Mouse (Mus musculus) midbrain, embryonic 10.5 days (tissue): ENCODE results near the gene Exosc2. TPM values are rescaled to one million over a fixed set of nuclear protein-coding genes. Genes with fewer than 3 reads are reported as not detected.
A peak's percentile ranks its signal among the peaks of the same experiment; 100 is the strongest.
"Not testable (repeated sequence)": the region's sequence is repeated elsewhere in the genome, so short reads cannot be mapped to it uniquely, and the experiment has no call there.

Source experiments
- DNase-seq: peaks from one replicate; pipeline ENCODE4 v3.0.0-alpha.2; 2017; ENCODE audit warnings: low spot score
- H3K27ac ChIP-seq: fragments of 300-500 bp; sonication (generic); replicated peaks from 2 replicates; pipeline ENCODE4 v1.5.1; 2016; ENCODE audit warnings: mild to moderate bottlenecking
- H3K27me3 ChIP-seq: fragments of 300-500 bp; sonication (generic); 2 replicates; pipeline ENCODE4 v1.6.1; 2016; ENCODE audit warnings: low read depth, mild to moderate bottlenecking; ENCODE audit not compliant: poor library complexity, severe bottlenecking
- H3K36me3 ChIP-seq: fragments of 300-500 bp; sonication (generic); 2 replicates; pipeline ENCODE4 v1.6.1; 2016; ENCODE audit warnings: mild to moderate bottlenecking, moderate library complexity
- H3K4me1 ChIP-seq: fragments of 300-500 bp; sonication (generic); 2 replicates; pipeline ENCODE4 v1.6.1; 2016
- H3K4me3 ChIP-seq: fragments of 300-500 bp; sonication (generic); 2 replicates; pipeline ENCODE4 v1.5.1; 2016; ENCODE audit warnings: mild to moderate bottlenecking, moderate library complexity
- H3K9me3 ChIP-seq: fragments of 300-500 bp; sonication (generic); replicated peaks from 2 replicates; pipeline ENCODE4 v1.6.1; 2016; ENCODE audit warnings: mild to moderate bottlenecking
- WGBS: fragments of 180-500 bp; shearing (Covaris S2); methylation state at CpG from one replicate; pipeline ENCODE4 v1.1.7; 2016; 5-methylcytosine and 5-hydroxymethylcytosine counted together
- polyA plus RNA-seq: library from polyadenylated mRNA; unstranded; fragments of >200 nt; fragmentation: Nextera tagmentation; extraction: Ambion mirVana; gene quantifications from 2 replicates; pipeline ENCODE4 v1.2.1, GENCODE M21; 2016

Gene Exosc2
- polyA plus RNA-seq, 1 experiment from 2014 or later: 106 TPM

DNA sequence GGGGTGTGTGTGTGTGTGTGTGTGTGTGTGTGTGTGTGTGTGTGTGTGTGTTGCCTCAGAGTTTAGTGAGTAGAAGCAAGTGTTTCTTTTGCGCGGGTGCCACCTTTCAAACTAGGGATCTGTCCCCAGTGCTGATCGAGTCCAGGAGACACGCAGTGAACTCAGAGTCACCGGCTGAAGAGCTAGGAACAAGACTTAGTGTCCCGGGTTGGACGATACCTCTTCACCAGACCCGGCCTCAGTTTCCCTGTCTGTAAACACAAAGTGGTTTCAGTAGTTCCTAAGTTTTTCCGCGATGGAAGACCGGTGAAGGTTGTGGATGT lies 29.0 kb upstream of the Exosc2 start:
- H3K4me3 ChIP-seq: peak overlapping the region; percentile 53
- no peaks in the 10 kb centered on the region for H3K9me3 ChIP-seq
- DNase-seq: no peak
- H3K4me1 ChIP-seq: peaks cover 74% of the 10 kb centered on the region
- H3K27ac ChIP-seq: no peak overlapping the region
- peaks cover 26% of the 10 kb centered on the region; the same call in 1 of the 2 replicates for H3K36me3 ChIP-seq
- under 1% methylated on average over 11 of the region's 11 CpGs for WGBS
- H3K27me3 ChIP-seq: peaks cover 100% of the 10 kb centered on the region

GRCm38 (mm10) chr2:31641929-31642328 lies 28.6 kb upstream of the Exosc2 start:
- H3K4me3 ChIP-seq: peak overlapping the region; percentile 53
- peaks cover 26% of the 10 kb centered on the region; the same call in 1 of the 2 replicates for H3K36me3 ChIP-seq
- peaks cover 70% of the 10 kb centered on the region for H3K4me1 ChIP-seq
- 1% methylated on average over 18 of the region's 18 CpGs for WGBS
- no peaks in the 10 kb centered on the region for H3K9me3 ChIP-seq
- H3K27ac ChIP-seq: no peak overlapping the region
- DNase-seq: peak; percentile 26
- peaks cover 100% of the 10 kb centered on the region for H3K27me3 ChIP-seq

DNA sequence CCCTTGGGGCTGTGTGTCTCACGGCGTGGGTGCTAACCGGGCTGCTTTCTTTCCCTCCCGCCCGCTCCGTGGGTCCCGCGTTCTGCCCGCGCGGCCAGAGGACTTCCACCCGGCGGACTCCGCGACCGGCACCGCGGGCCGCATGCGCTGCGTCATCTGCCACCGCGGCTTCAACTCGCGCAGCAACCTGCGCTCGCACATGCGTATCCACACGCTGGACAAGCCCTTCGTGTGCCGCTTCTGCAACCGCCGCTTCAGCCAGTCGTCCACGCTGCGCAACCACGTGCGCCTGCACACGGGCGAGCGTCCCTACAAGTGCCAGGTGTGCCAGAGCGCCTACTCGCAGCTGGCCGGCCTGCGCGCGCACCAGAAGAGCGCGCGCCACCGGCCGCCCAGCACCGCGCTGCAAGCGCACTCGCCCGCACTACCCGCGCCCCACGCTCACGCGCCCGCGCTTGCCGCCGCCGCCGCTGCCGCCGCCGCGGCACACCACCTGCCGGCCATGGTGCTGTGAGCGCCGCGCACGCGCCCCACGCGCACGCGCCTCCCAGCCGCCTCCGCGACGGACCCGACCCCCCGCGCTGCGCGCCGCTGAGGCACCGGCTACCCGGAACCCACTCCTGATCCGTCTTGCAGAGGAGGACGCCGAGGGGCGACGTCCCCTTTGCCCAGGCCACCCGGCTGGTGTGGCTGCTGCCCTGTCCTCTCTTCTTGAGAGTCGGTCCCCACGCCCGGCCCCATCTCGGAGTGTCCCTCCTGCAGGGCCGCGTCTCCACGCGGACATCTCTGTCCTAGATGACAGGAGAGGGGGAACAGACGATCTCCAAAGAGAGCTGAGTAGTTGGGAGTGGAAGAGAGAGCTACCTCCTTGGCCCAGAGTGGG lies 16.3 kb upstream of the Exosc2 start:
- Histone ChIP-seq H3K4me1 (peaks cover 14% of the 10 kb centered on the region), H3K27ac (0 out of 2 replicates have a peak overlapping the region, but pooled peaks have one; percentile 24), H3K9me3 (peaks cover 7% of the 10 kb centered on the region), H3K27me3 (peaks cover 100% of the 10 kb centered on the region), H3K4me3 (peak overlapping the region; percentile 56), H3K36me3 (peaks cover 20% of the 10 kb centered on the region; the same call in 1 of the 2 replicates)
- peak; percentile 54 for DNase-seq
- 3% methylated on average over 109 of the region's 109 CpGs for WGBS

DNA sequence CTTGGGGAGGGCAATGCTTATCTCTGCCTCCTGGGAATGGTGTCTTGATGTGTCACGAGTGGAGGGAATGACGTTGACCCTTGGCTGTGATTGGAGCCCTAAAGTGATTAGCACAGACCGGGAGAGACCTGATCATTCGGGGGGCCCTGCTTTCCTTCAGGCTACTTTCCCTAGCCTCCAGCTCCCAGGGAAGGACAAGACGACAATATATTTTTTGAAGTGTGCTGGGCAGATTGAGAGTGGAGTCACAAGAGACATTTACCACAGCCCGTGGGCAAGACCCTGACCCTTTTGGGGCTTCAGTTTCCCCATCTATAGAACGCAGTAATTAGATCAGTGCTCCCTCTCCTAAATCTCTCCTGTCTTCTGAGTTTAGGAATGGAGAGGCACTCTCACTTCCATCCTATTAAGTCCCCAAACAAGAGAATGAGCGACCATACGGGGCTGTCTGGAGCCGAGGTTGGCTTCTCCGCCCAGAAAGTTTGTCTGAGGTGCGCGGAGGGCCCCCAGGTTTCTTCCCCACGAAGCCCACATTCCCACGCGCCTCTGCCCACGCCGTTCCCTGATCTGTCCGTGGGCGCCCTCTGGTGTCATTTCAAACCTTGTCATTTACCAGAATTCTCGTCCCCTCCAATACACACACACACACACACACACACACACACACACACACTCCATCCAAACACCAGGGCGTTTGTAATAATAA lies 15.5 kb upstream of the Exosc2 start:
- Histone ChIP-seq H3K4me3 (peak overlapping the region; percentile 56), H3K36me3 (peaks cover 13% of the 10 kb centered on the region; the same call in 1 of the 2 replicates), H3K9me3 (peaks cover 10% of the 10 kb centered on the region), H3K27me3 (peaks cover 100% of the 10 kb centered on the region), H3K4me1 (peaks cover 14% of the 10 kb centered on the region), H3K27ac (no peak overlapping the region)
- DNase-seq: peak; percentile 46
- WGBS: 5% methylated on average over 22 of the region's 22 CpGs

DNA sequence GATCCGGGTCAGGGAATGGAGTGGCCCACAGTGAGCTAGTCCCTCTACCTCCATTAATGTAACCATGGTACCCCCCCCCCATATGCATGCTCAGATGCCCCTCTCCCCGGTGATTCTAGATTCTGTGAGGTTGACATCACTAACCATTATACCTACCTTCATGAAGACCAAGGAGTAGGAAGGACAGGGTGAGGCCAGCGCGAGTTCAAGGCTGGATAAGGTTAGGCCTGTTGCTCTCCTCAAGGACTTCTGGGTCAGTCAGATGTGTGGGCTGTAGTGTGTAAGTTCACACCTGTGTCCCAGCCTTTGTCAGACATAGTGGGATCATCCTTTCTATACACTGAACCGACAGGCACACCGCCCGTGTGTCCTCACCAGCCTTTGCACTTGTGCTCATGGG lies 14.1 kb upstream of the Exosc2 start:
- H3K4me1 ChIP-seq: peaks cover 14% of the 10 kb centered on the region
- peaks cover 98% of the 10 kb centered on the region for H3K27me3 ChIP-seq
- H3K9me3 ChIP-seq: peaks cover 10% of the 10 kb centered on the region
- no peak overlapping the region for H3K27ac ChIP-seq
- peaks cover 6% of the 10 kb centered on the region; the same call in 1 of the 2 replicates for H3K36me3 ChIP-seq
- DNase-seq: no peak
- no peak overlapping the region for H3K4me3 ChIP-seq
- 89% methylated on average over 7 of the region's 7 CpGs for WGBS

- Histone ChIP-seq H3K4me3 (no peak overlapping the region), H3K4me1 (no peaks in the 10 kb centered on the region), H3K27ac (no peak overlapping the region), H3K9me3 (peaks cover 10% of the 10 kb centered on the region), H3K36me3 (no peaks in the 10 kb centered on the region), H3K27me3 (peaks cover 86% of the 10 kb centered on the region)
- no peak for DNase-seq
- WGBS: 72% methylated on average over 8 of the region's 8 CpGs
Observed at GRCm38 (mm10) chr2:31662939-31663803, 7.3 kb upstream of the Exosc2 start.

- Histone ChIP-seq H3K36me3 (no peaks in the 10 kb centered on the region), H3K27ac (no peak overlapping the region), H3K9me3 (peaks cover 7% of the 10 kb centered on the region), H3K4me3 (no peak overlapping the region), H3K27me3 (peaks cover 80% of the 10 kb centered on the region), H3K4me1 (no peaks in the 10 kb centered on the region)
- no peak for DNase-seq
- WGBS: 89% methylated on average over 1 of the region's 1 CpGs
Observed at GRCm38 (mm10) chr2:31663804-31664180, 6.7 kb upstream of the Exosc2 start.

- H3K9me3 ChIP-seq: no peaks in the 10 kb centered on the region
- no peak overlapping the region for H3K4me3 ChIP-seq
- H3K36me3 ChIP-seq: peaks cover 4% of the 10 kb centered on the region
- peaks cover 13% of the 10 kb centered on the region for H3K4me1 ChIP-seq
- H3K27me3 ChIP-seq: peaks cover 53% of the 10 kb centered on the region
- no peak overlapping the region for H3K27ac ChIP-seq
- WGBS: 20% methylated on average over 4 of the region's 4 CpGs
- peak; percentile 63 for DNase-seq
Observed at GRCm38 (mm10) chr2:31667332-31667731, 3.2 kb upstream of the Exosc2 start.

DNA sequence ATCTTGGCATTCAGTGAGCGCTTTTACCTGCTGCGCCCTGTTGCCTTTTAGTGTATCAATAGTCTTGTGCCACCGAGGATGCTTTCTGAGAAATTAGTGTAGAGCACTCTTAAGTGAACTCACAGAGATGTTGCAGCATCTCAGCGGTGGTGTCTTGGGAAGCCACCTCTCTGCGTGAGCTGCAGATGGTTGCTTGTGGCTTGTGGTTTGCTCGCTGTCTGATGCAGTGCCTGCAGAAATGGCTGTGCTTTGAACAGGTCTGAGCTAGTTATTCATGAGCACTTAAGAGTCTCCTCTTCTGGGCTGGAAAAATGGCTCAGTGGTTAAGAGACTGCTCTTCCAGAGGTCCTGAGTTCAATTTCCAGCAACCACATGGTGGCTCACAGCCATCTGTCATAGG lies 8.1 kb downstream of the Exosc2 start:
- Histone ChIP-seq H3K27me3 (no peaks in the 10 kb centered on the region), H3K9me3 (no peaks in the 10 kb centered on the region), H3K36me3 (peaks cover 87% of the 10 kb centered on the region), H3K27ac (no peak overlapping the region), H3K4me3 (no peak overlapping the region), H3K4me1 (peaks cover under 1% of the 10 kb centered on the region; the same call in 1 of the 2 replicates)
- 95% methylated on average over 6 of the region's 6 CpGs for WGBS
- no peak for DNase-seq

DNA sequence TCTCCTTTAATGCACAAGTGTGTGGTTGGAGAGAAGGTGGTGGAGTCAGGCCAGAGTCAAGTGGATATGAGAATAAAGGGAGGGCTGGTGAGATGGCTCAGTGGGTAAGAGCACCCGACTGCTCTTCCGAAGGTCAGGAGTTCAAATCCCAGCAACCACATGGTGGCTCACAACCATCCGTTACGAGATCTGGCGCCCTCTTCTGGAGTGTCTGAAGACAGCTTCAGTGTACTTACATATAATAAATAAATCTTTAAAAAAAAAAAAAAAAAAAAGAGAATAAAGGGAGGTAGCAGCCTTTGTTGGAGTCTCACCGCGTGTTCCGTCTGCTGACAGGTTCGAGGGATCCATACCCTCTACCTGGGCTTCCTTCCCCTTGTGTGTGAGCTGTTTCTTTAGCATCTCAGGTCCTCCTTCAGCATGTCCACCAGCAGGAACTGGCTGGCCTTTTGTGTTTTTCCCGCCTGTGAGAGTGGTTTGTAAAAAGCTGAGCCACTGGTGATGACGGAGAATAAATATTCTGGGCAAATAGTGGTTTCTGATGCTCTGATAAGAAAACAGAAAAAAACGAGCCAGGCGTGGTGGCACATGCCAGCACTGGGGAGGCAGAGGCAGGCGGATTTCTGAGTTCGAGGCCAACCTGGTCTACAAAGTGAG lies 10.7 kb downstream of the Exosc2 start:
- H3K4me3 ChIP-seq, H3K4me1 ChIP-seq, DNase-seq, H3K27ac ChIP-seq, H3K27me3 ChIP-seq, H3K9me3 ChIP-seq: not testable (repeated sequence)
- 89% methylated on average over 15 of the region's 15 CpGs for WGBS
- peaks cover 62% of the 10 kb centered on the region for H3K36me3 ChIP-seq

- H3K36me3 ChIP-seq: peaks cover 56% of the 10 kb centered on the region
- 88% methylated on average over 6 of the region's 6 CpGs for WGBS
- DNase-seq: no peak
Observed at GRCm38 (mm10) chr2:31681731-31682235, 11.3 kb downstream of the Exosc2 start.

GRCm38 (mm10) chr2:31683666-31684065 lies 13.2 kb downstream of the Exosc2 start:
- Histone ChIP-seq H3K9me3 (no peaks in the 10 kb centered on the region), H3K4me1 (peaks cover 11% of the 10 kb centered on the region), H3K36me3 (peaks cover 37% of the 10 kb centered on the region), H3K27me3 (no peaks in the 10 kb centered on the region), H3K27ac (no peak overlapping the region), H3K4me3 (no peak overlapping the region)
- peak; percentile 32 for DNase-seq
- WGBS: 32% methylated on average over 2 of the region's 2 CpGs

More at GRCm38 (mm10) chr2:31681731-31682235, 11.3 kb downstream of the Exosc2 start:
- no peaks in the 10 kb centered on the region for H3K27me3 ChIP-seq
- no peaks in the 10 kb centered on the region for H3K9me3 ChIP-seq
- no peak overlapping the region for H3K4me3 ChIP-seq
- H3K4me1 ChIP-seq: no peaks in the 10 kb centered on the region
- H3K27ac ChIP-seq: no peak overlapping the region
